Mouse (Mus musculus): ENCODE data around the gene Il1rapl2.

DNA sequence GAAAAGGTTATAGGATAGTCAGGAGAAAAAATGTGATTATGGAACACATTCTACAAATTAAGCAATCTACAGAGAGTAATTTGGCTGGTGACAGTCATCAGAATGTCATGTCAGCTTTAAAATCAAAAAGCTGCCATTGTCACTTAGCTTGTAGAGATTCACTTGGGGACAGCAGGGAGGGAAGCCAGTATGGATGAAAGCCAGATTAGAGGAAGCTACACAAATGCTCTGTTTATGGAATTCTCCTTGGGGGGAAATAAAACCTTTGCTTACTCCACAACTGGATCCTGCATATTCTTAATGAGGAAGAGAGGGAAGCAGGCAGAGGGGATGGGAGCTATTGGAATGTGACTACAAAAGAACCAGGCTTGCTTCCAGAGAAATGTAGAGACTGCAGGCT lies 1054.9 kb downstream of the Il1rapl2 start:
- no peak for TF ChIP-seq FLI1 (IDR thresholded peaks at IDR 0.05; ENCODE audit: low read length)
- no peak for TF ChIP-seq GATA1 (IDR thresholded peaks at IDR 0.05; ENCODE audit: borderline replicate concordance, low read length)
